ENCODE assay signal across 25 mouse cellular contexts in the genomic region with DNA sequence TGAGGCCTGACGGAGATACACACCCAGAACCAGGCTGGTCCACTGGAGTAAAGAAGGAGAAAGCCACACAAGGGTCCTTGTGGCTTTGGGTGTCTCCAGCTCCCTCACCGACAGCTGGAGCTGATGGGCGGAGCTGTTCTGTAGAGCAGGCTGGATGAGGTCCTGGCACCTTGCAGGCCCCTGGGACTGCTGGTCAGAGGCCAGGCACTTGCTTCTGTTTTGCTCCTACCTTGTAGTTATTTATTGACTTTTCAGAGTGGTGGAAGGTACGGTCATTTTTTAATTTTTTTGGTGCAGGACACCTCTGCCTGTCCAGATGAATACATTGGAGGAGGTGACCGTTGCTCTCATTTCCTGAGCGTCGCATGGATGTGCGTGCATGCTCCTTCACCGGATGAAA. TPM values are rescaled to one million over a fixed set of nuclear protein-coding genes. Genes with fewer than 3 reads are reported as not detected.
DNase-seq lines count a peak whose midpoint lies in the region; ATAC-seq lines count a peak whose summit lies in the region.
"Had no signal": no experiment of that assay in that cellular context is flagged by ENCODE, and none has a peak within 500 bp of the region (broad histone marks: within the 10 kb centered on the region; RNA-seq: fewer than 3 reads in every experiment).

No protein-coding gene starts in this region.

- H3K4me1 ChIP-seq in kidney, embryonic 14.5 days (ENCODE audit: control insufficient read depth, insufficient read depth, low read length) = no peaks in the 10 kb centered on the region

- no peaks in the 10 kb centered on the region for H3K27me3 ChIP-seq in kidney, embryonic 14.5 days (ENCODE audit: control insufficient read depth, insufficient read depth, low read length)
- H3K27me3 ChIP-seq: CH12.LX; forebrain, embryonic 13.5 days; heart, embryonic 13.5 days; hindbrain, embryonic 12.5 days; hindbrain, embryonic 15.5 days; Patski had no signal

- no peak overlapping the region for H3K4me3 ChIP-seq in kidney, embryonic 14.5 days (ENCODE audit: low read length)
- H3K4me3 ChIP-seq: forebrain, embryonic 10.5 days; forebrain, embryonic 13.5 days; heart, adult 2 months; heart, embryonic 10.5 days; heart, embryonic 13.5 days; hindbrain, embryonic 12.5 days; hindbrain, embryonic 15.5 days had no signal

- H3K36me3 ChIP-seq in kidney, embryonic 14.5 days (ENCODE audit: control insufficient read depth, insufficient read depth, low read length) = peaks cover 57% of the 10 kb centered on the region

- H3K9me3 ChIP-seq in kidney, embryonic 14.5 days (ENCODE audit: control insufficient read depth, low read length) = no peaks in the 10 kb centered on the region
- H3K9me3 ChIP-seq: forebrain, embryonic 10.5 days; forebrain, embryonic 13.5 days; G1E; heart, embryonic 10.5 days; heart, embryonic 13.5 days; hindbrain, embryonic 12.5 days; hindbrain, embryonic 15.5 days had no signal

- no peak overlapping the region for H3K4me2 ChIP-seq in kidney, embryonic 14.5 days (replicated peaks; ENCODE audit: low read depth, low read length)
- H3K4me2 ChIP-seq: forebrain, embryonic 13.5 days; heart, embryonic 13.5 days; hindbrain, embryonic 12.5 days; hindbrain, embryonic 15.5 days had no signal

- no peak overlapping the region for H3K9ac ChIP-seq in kidney, embryonic 14.5 days (ENCODE audit: low read depth, low read length)
- H3K9ac ChIP-seq: forebrain, embryonic 13.5 days; heart, embryonic 13.5 days; hindbrain, embryonic 12.5 days; hindbrain, embryonic 15.5 days had no signal

- 86% methylated on average over 9 of the region's 9 CpGs for WGBS in kidney, embryonic 14.5 days

- ATAC-seq in kidney, embryonic 14.5 days (ENCODE audit: low FRiP score, low TSS enrichment) = no peak
- ATAC-seq: forebrain, embryonic 13.5 days; forebrain, embryonic 16.5 days; Patski had no signal

- no peak overlapping the region for H3K27ac ChIP-seq in kidney, embryonic 14.5 days (ENCODE audit: low read depth, low read length)
- H3K27ac ChIP-seq: forebrain, embryonic 10.5 days; forebrain, embryonic 13.5 days; heart, adult 2 months; heart, embryonic 10.5 days; heart, embryonic 13.5 days; hindbrain, embryonic 12.5 days; hindbrain, embryonic 15.5 days had no signal

- peak; percentile 75 for DNase-seq in kidney, adult 11 months
- no peak for DNase-seq in kidney, postnatal 4 days
- peak; percentile 65 to 76 for DNase-seq in kidney, adult 8-10 months
- DNase-seq in kidney, postnatal 25 days = peak; percentile 60 to 84
- DNase-seq in thymus, postnatal 4 days = no peak
- no peak for DNase-seq in c-Kit-positive CD71-positive TER-119-positive erythroid progenitor cells, embryonic 14.5 days (ENCODE audit: low spot score)
- DNase-seq: adrenal gland, adult 2 months; adrenal gland, postnatal 25 days; B cell, adult 2 months; gastrocnemius, postnatal 10 days; gastrocnemius, postnatal 36 days; heart, adult 2 months; heart, postnatal 14 days; heart, postnatal 4 days had no signal

RNA-seq across cellular contexts. Expression of gene 2410131K14Rik, which starts 16.2 kb away (rescaled TPM):
- polyA plus RNA-seq in kidney, embryonic 14.5 days (2014; fragmentation: Nextera tagmentation; extraction: Ambion mirVana) = 8.4 and 10.9 TPM in 2 replicates

RNA-seq across cellular contexts. Expression of gene Rnft2, which starts 16.3 kb away (rescaled TPM):
- 3.2 and 4.2 TPM in 2 replicates for polyA plus RNA-seq in kidney, embryonic 14.5 days (2014; fragmentation: Nextera tagmentation; extraction: Ambion mirVana)

Comparison
In these comparisons a context has a peak if more than half of its experiments do, and no peak if none do; other contexts are left out.
1. DNase-seq: peak in kidney, adult 11 months (single experiment), kidney, adult 8-10 months (2 of 2) and kidney, postnatal 25 days (2 of 2); none in kidney, postnatal 4 days (0 of 2), thymus, postnatal 4 days (single experiment) and c-Kit-positive CD71-positive TER-119-positive erythroid progenitor cells, embryonic 14.5 days (single experiment).